Mouse (Mus musculus): ENCODE data around the gene Cckbr. TPM values are rescaled to one million over a fixed set of nuclear protein-coding genes. Genes with fewer than 3 reads are reported as not detected.

Cckbr gene
- not detected for polyA plus RNA-seq (2017; shearing (Covaris generic))

DNA sequence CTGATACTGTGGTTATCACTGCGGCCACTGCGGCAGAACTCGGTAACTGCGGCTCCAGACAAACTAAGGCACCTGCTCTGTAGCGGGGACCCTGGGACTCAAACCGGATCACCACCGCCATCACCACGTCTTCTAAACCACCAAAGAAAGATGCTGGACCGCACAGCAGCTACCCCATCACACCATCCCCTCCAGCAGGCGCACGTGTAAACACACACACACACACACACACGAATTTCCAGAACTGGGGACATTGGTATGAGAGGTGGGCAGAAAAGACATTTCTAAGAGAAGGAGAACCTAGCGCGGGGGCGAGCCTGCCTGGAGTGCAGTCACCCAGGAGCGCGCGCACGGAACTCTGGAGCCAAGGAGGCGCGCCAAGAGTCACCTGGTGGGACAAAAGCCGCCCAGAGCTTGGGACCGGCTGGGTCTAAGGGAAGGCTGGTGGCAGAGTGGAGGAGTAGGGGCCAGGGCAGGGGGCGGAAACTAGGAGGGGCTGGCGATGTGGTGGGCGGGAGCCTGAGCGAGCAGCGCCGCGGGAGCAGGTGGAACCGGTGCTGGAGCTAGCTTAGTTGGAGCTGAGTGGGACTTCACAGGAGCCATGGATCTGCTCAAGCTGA, at the start of gene Cckbr:
Gene Cckbr, plus strand, starts transcription at position 308 of the 620 bp plus-strand sequence.
- no peak for ATAC-seq

DNA sequence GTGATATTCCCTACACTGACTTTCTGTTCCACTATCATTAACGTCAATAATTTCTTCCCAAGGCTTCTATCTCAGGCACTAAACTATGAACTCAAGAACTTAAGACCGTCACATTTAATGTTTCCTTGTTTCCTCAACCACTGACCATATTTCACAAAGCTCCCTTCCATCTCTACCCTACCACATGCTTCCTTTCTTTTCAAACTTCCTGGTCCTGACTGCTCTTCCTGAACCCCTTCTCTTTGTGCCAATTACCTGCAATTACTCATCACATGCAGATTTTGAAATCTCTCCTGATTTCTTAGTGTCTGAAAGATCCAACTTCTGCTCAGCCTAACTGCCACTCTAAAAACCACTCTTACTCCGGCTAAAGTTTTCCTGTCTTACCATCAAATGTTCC, 45.2 kb upstream of the Cckbr start:
- no peak for ATAC-seq

DNA sequence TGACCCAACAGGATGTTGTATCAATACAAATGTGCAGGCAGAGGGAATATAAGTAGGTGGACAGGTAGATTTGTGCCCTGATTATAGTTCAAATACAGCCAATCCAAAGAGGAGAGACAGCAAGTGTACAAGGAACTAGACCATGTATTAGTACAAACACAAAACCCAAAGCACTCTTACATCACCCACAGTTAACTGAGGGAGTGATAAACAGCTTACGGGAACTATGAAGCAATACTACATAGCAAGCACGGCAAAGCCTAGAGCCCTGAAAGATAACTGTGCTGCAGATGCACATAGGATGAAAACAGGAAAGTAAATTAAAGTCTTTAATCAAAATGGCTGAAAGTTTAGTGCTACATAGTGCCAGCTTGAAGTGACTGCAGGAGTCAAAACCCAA, 37.8 kb upstream of the Cckbr start:
- ATAC-seq, result no peak

DNA sequence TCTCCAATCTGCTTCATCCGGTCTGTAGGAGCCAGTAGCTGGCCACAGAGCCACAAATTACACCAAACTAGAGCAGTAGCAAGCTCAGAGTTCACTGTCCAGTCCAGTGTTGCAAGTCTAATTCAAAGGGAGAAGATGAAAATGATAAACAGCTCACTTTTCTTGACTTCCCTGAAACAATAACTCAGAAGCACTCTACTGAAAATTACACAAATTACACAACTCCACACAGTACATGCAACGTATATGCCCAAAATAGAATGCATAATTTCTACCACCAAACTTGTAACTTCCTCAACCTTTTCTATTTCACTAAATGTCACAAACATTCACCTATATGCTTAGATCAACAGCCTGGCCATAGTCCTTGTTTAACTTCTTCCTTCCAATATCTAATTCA, 35.3 kb upstream of the Cckbr start:
- no peak for ATAC-seq

DNA sequence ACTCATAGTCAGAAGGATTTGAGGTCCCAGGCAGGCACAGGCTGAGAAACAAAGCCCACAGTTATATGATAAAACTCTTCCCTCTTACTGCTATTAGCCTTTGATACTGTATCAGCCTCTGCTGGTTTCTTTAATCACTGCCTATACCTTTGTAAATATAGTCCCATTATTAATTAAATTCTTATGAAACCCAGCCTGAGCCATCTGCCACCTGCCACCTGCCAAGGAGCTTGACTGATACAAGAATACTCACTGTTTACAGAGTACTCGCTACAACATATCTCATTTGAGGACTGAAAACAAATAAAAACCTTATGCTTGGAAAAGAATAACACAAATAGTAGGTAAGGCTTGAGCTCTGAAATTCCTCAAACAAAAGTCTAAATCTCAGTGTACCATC, 30.9 kb upstream of the Cckbr start:
- ATAC-seq, result no peak

DNA sequence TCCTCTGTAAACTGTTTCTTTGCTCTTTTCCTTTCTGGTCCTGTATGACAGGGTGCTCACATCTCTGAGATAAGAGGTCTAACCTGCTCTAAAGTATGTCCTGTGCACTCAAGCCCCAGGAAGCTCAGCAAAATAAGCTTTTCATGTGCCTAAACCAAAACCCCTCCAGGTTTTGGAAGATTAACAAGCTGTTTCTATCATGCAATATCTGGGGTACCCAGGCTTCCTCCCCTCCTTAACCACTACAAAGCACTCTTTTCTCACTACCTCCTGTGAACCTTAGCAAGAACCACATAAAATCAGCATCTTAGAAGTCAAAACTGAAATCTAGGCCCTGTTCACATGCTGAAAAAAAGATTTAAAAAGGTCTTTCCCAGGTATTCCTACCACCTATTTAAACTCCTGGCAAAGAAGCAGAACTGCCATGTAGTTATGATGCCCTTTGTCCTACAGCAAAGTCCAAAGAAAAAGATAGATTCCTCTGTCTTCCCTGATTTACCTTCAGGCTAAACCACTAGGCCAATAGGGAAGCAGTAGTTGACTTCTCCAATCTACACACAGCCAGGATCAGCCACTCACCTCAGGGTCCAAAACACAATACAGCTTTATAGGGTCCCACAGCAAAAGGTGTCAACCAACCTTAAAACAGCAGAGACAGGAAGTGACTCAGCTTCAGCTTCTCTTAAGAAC, 30.3 kb upstream of the Cckbr start:
- no peak for ATAC-seq

DNA sequence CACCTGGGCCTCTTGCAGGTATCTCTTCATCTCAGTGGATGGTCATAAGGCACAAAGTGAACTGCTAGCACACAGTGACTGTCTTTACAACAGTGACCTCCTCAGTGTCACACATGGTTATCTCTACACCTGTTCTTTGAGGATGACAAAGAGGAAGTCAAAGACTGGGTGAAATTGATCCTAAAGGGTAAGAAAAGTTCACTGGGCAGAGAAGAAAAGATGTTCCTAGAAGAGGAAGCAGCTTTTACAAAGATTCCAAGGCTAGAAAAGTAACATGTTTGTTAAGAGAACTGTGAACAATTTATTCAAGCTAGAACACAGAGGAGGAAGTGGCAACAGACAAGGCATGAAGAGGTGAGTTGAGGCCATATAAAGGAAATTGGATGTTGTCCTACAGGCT, 29.4 kb upstream of the Cckbr start:
- ATAC-seq, result no peak

DNA sequence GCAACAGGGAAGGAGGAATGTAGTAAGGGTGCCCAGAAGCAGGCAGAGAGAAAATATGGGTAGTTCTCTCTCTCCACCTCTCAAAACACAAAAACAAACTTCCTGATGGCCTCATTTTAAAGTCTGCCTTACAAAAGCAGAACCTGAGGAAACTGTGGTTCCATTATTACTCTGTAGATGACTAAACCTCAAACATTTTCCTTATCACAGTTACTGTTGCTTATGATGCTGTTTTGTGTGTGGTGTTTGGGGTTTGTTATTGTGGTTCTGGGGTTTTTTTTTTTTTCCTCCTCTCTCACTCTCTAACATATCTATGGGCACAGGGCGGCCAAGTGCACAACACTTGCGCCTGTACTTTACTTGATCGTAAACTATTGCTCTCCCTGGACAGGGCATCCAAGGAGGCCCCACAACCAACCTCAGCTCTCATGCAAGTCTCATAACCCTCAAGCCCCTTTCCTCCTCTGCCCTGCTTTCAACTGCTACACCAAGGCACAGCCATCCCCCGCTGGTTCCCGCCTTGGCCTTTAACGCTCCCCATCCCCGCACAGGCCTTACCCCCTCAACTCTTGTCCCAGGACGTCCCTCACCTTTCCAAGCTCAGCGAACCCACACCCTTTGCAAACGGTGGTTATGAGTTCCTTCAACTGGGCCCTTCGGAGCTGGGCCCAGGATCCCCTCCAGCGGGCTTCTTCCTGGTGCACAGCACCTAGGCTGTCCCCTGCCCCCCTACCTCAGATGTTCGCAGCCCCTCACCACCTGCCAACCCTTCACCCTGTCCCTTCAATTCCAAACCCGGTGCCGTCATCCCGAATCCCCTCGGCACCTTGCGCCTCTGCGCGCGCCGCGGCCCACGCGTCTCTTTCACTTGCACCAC, 26.2 kb upstream of the Cckbr start:
- peak; percentile 7 for ATAC-seq

DNA sequence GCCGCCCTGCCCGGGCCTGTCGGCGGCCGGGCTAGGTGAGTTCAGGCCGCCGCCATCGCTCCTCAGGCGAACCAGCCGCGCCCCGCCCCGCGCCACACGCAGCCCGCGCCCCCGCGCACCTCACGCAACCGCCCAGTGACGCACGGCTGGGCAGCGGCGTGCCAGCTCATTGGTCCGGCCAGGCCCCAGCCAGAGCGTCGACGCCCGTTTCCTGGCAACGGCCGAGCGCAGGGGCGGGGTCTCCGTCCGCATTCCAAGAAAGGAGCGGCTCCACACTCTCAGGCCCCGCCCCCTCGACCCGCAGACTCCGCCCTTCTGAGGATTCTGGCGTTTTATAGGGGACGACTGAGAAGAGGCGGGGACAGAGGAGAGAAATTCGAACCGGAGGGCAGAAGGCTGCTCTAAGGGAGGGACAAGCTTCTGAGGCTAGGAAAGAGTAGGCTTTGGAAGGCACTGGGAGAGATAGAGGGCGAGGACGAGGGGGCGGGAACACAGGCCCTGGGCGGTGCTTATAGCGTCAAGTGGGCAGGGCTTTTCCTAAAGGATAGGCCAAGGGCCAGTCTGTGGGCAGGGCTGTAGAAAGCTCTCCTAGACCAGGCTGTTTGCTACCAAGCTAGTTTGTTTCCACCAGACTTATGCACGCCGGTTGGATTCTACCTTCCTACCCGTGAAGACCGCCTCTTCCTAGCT, 25.5 kb upstream of the Cckbr start, which contains the start of gene Fam160a2:
Gene Fam160a2, minus strand, starts transcription at position 120 of the 690 bp plus-strand sequence.
- ATAC-seq, result peak; percentile 92

DNA sequence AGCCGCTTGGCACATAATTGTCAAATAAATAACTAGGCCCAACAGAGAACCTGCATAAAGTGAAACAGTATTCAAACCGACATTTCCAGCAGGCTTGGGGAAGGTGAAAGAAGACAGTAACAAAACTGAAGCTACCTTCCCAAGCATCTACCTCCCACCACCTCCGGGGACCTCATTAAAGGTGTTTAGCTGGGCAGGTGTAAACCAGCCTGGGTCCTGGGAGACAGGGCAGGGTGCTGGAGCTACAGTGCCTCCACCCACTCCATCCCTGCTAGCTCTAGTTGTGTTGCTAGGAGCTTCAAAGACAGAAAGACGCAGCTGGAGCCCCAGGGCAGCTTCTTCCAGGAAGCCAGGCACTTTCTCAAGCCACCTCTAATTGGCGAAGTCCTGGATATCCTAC, 21.3 kb upstream of the Cckbr start, which contains the start of gene Cnga4:
Gene Cnga4, plus strand, starts transcription at position 301 of the 400 bp plus-strand sequence.
- ATAC-seq, result no peak

DNA sequence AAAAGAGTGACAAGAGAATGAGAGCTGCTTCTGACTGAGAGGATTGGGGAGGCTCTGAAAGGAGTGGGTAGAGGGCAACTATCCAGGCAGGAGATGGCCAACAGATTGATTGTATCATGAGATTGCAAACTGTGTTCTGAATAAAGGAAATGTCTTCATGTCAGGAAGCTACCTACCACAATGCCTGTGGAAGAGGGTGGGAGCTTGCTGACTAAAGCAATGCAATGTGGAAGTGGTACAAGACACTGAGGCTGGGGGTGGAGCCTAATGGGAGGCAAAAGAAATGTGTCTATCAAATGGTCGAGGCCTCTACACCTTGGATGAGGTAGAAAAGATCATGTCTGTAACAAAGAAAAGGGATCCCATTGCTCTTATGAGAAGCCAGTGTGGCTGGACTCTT, 19.2 kb upstream of the Cckbr start:
- ATAC-seq, result no peak

DNA sequence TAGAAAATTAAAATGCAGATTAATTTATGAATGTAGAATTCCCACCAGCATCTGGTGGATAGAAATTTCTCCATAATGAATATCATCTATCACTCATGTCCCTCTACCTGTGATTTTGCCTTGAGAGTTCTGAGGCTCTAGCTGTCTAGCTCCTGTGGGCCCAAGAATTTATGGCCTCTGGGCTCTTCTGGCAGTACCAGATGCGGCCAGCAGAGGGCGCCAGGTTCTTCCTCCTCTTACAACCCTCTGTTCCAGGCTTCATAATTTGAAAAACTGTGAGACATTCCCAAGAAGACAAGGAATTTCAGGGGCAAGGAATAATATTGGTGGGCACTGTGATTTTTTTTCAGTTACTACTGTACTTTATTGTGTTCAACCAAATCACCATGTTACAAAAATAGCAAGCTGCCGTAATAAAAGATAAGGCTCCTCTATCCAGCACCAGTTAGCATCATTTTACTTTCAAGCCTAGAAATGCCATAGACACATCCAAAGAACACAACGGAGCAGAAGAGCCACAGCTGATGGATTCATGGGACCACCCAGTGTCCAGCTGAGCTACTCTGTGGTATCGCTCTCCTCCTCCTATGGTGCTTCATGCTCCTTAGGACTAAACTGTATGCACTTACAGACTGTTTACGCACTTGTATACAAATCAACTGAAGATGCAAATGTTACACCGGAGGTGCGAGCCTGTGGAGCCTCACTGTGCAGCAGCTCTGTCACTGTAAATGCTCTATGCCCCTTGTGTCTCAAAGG, 13.5 kb upstream of the Cckbr start:
- ATAC-seq, result peak; percentile 77

DNA sequence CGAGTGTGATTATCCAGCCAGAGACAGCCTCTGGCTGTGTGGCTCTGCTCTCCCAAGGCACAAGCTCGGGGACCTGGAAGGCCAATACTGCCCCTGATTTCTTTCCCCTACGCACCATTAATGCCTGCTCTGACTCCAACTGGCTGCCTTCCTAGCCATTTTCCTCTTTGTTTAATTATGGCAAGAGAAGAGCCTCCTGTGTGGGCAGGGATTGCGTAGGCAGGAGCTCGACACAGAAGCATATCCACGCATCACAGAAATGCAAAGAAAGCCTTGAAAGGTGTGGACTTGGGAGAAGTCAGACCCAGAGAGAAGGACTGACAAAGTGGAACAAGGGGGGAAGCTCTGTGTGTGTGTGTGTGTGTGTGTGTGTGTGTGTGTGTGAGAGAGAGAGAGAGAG, 11.1 kb upstream of the Cckbr start:
- ATAC-seq, result no peak

DNA sequence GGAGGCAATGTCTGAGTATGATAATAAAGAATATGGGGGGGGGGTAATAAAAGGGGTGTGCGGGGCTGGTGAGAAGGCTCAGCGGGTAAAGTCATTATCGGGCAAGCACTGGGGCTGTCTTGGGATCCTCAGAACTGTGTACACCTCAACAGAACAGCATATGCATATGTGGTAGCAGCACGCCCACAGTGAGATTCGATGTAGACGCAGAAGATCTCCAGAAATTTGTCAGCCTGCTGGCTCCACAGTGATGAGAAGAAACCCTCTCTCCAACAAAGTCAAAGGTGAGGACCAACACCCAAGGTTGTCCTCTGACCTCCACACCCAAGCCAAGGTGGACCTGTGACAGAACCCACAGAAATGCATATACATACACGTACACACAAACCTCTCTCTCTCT, 9.0 kb upstream of the Cckbr start:
- ATAC-seq, result no peak

DNA sequence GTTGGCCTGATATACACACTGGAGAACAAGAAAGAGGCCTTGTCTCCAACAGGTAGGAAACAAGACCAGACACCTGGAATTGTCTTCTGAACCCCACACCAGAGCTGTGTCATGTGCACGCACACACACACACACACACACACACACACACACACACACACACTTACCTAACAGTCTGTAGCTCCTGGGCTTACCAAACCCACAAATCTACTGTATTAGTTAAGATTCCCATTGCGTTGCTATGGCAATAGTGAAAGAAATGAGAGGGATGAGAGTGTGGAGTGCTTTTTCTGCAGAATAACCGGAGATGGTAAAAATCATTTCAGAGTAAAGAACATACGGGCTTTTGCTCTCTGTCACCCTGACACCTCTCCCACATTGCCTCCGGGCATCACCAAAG, 7.4 kb upstream of the Cckbr start:
- ATAC-seq, result no peak

DNA sequence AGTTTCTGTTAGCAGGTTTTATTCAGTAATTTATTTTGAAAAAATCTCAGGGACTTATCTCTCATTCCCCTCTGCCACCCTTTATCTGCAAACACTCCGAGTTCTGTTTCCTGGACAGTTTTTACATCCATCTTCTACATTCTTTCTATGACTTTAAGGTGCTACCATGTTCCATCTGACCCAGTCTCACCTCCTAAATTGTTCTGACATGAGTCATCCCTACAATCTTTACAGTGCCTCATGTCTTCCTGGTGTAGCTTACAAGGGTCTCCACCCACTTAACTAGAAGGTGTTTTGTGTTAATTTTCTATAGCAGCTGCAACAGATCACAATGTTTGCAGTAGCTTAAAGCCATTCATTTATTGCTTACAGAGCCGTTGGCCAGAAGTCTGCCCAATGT, 4.6 kb upstream of the Cckbr start:
- ATAC-seq, result no peak

DNA sequence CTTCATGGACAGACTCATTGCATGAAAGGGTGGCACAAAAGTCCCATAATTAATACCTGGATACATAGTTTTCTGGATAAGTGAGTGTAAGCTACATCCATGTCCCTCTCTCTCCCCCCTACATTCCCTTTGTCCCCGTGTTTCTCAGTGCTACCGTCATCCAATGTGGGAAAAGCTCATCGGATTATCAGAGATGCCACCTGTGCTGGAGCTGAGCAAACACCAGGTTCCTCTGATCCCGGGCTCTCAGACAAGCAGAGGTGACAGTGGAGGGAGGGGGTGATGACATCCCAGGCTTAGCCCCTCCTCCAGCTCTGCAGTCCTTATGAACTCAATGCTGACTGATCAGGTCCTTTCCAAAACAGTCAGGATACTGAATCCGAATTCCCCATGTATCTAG, 1.2 kb upstream of the Cckbr start:
- ATAC-seq, result no peak

DNA sequence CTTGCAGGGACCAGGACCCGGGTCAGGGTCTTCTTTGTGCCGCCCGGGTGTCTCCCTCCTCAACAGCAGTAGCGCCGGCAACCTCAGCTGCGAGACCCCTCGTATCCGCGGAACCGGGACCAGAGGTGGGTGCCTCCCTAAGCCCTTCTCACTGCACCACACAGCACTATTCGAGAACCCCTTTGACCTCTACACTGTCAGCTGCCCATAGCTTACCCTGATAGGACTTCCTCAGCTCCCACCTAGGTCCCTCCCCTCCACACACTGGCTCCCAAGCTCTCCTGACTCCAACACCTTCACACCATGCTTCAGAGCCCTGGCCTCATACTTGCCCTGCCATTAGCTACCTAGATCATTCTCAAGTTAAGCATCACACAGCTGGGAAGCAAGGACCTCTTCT, 520 bp downstream of the Cckbr start:
- ATAC-seq, result no peak

DNA sequence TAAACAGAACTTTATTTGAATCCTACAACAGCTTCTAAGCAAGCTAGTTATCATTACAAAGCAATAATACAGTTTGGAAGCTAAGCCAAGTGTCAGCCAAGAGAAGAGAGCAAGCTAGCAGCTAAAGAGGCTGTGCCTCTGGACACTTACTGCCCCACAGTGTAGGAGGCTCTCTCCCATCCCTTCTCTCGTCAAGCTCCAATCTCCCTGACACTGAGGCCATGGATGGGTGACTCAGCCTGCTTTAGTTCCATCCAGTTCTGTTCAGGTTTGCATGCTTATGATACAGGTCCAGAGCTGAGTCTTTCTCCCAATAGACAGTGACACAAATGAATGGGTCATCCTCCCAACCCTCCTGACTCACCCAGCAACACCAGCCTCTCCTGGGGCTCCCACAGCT, 6.5 kb downstream of the Cckbr start:
- ATAC-seq, result no peak

DNA sequence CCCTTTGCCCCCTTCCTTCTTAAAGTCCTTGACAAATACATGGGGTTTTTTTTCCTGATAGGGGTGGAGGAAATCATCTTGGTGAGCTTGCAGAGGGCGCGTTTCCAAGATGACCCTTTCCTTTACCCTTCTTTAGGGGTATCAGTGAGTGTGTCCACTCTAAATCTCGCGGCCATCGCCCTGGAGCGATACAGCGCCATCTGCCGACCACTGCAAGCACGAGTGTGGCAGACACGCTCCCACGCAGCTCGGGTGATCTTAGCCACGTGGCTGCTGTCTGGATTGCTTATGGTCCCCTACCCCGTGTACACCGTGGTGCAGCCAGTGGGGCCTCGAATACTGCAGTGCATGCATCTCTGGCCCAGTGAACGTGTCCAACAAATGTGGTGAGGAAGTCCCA, 8.3 kb downstream of the Cckbr start:
- ATAC-seq, result no peak

DNA sequence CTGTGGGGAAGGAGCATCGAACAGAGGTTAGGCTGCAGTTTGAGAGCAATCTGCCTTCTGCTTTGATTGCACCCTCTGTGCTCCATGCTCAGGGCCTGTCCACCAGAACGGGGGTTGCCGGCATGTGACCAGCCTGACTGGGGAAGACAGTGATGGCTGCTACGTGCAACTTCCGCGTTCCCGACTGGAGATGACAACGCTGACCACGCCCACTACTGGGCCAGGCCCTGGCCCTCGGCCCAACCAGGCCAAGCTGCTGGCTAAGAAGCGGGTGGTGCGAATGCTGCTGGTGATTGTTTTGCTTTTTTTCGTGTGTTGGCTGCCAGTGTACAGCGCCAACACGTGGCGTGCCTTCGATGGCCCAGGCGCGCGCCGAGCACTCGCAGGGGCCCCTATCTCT, 9.3 kb downstream of the Cckbr start:
- ATAC-seq, result no peak
